Mouse (Mus musculus) CD4-positive helper T cell, adult 2 months (primary cell): ENCODE measurements around the gene Gfm2.
"Not testable (repeated sequence)": the region's sequence is repeated elsewhere in the genome, so short reads cannot be mapped to it uniquely, and the experiment has no call there.

Experiments used
- DNase-seq: peaks from one replicate; pipeline ENCODE4 v3.0.0-alpha.2; 2012; ENCODE audit warnings: low read depth, missing footprints, low spot score

Gene Gfm2

GRCm38 (mm10) chr13:97137466-97138400, at the start of gene Gfm2, which contains the start of gene Nsa2:
Gene Gfm2, plus strand, starts transcription at chr13:97137937.
Gene Nsa2, minus strand, starts transcription at chr13:97137937.
- peak; percentile 95 for DNase-seq

- DNase-seq: no peak
Measured at GRCm38 (mm10) chr13:97088183-97088582, 49.6 kb upstream of the Gfm2 start.

- DNase-seq: no peak
Measured at GRCm38 (mm10) chr13:97095726-97096125, 42.0 kb upstream of the Gfm2 start.

- peak; percentile 39 for DNase-seq
Measured at GRCm38 (mm10) chr13:97099187-97099852, 38.4 kb upstream of the Gfm2 start, which contains the start of gene Gm6169. Gene Gm6169, minus strand, starts transcription at chr13:97099237.

- no peak for DNase-seq
Measured at GRCm38 (mm10) chr13:97104996-97105395, 32.7 kb upstream of the Gfm2 start.

DNA sequence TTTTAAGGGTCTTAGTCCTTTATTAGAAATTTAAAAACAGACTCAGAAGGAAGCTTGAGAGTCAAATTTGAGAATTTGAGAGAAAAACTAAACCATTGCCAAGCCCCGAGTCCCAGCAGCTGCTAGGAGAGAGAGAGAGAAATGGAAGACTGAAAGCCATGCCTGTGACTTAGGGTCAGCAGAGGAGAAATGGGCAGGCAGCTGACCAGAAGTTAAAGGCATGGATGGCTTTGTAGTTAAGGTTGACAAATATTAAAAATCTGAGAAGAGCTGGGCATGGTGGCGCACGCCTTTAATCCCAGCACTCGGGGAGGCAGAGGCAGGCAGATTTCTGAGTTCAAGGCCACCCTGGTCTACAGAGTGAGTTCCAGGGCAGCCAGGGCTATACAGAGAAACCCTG, 30.0 kb upstream of the Gfm2 start:
- not testable (repeated sequence) for DNase-seq

GRCm38 (mm10) chr13:97109046-97109445, 28.7 kb upstream of the Gfm2 start:
- DNase-seq: no peak

- DNase-seq: no peak
Measured at GRCm38 (mm10) chr13:97121341-97121740, 16.4 kb upstream of the Gfm2 start.

- not testable (repeated sequence) for DNase-seq
Measured at GRCm38 (mm10) chr13:97129654-97130053, 8.1 kb upstream of the Gfm2 start.

- not testable (repeated sequence) for DNase-seq
Measured at GRCm38 (mm10) chr13:97130413-97130812, 7.3 kb upstream of the Gfm2 start.

DNA sequence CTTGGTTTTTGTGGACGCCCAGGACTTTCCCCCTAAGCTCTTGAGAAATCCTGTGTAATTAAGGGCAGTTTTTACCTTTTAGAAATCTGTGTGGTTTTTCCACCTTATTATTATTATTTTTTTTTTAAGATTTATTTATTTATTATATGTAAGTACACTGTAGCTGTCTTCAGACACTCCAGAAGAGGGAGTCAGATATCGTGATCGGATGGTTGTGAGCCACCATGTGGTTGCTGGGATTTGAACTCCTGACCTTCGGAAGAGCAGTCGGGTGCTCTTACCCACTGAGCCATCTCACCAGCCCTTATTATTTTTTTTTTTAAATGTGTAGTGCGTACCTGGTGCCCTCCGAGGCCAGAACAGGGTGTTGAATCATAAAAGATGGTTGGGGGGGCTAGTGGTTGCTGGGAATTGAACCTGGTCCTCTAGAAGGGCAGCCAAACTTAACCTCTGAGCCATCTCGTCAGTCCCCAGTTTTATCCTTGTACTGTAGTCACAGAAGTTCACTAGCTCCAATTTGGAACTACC, 731 bp downstream of the Gfm2 start:
- DNase-seq: peak; percentile 12

DNA sequence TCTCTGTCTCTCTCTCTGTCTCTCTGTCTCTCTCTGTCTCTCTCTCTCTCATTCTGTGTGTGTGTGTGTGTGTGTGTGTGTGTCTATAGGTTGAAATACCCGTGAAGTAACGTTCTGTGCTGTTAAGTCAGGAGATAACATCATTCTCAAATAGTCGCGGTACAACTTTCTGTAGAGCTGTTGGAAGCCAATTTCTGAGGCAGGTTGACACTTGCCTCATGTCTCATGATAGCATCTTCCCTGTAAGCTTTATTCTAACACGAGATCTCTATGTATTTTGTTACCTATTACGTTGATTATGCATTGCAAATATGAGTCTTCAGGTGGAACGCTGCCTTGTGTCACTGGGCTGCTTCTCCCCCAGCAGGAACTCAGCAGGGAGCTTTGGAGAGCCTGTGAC, 4.6 kb downstream of the Gfm2 start:
- no peak for DNase-seq

DNA sequence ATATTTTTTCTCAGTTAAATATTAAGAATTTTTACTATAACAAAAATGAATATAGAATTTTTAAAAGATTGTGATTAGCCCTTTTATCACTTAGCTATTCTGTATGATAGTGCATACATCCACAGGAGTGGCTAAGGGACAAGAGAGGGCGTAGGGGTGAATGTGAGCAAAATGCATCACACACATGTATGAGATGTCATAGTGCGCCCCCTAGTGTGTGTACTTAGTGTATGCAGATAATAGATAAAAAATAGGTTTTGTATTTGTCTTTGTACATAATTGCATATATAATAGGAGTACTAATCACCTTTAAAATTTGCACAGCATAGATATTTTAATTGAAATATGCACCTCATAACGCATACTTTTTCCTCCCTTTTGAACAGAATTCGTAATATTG, 8.1 kb downstream of the Gfm2 start:
- peak; percentile 68 for DNase-seq

DNA sequence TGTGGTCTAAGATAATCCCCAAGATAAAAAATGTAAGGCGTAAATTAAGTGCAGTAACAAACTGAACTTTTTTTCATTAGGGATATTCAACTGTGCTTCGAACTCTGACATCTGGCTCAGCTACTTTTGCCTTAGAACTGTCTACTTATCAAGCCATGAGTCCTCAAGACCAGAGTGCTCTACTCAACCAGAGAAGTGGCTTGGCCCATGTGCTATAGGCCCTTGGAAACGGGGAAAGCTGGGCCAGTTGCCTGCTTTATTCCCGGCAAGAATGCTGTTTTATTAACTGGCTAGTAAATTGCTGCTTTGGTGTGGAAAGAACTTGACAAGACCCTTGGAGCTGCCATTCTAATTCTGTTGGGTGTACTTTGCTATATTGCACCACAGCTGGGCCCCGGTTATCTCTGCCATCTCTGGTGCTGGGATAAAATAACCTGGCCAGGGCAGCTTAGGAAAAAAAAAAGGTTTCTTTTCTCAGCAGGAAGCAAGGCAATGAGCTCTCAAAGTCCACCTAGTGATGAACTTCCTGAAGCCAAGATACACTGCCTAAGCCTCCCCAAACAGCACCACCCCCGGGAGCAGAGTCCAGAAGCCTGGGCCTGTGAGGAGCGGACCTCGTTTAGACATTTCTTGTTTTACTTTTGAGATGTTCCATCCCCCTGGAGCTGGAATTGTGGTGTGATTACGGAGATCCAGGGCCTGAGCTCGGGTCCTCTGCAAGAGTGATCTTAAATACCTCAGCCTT, 38.0 kb downstream of the Gfm2 start:
- no peak for DNase-seq

DNA sequence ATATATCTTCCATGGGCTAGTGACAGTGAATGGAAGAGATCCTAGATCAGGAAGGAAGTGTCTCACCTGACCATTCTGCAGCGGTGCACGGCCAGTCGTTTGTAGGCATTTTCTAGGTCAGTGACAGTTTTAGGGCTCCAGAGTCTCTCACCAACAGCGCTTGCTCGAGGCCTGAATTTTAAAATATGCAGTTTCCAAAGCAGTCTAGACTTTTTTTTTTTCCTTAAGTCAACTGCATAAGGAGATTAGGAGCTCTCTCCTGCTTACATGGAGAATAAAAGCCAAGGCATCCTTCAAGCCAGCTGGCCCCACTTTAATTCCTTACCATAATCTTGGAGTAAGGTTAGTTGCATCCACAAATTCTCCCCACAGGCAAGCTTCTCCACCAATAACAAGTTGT, 39.0 kb downstream of the Gfm2 start:
- no peak for DNase-seq

GRCm38 (mm10) chr13:97178943-97179342, 41.2 kb downstream of the Gfm2 start:
- no peak for DNase-seq

- DNase-seq: no peak
Measured at GRCm38 (mm10) chr13:97180113-97180828, 42.5 kb downstream of the Gfm2 start.

DNA sequence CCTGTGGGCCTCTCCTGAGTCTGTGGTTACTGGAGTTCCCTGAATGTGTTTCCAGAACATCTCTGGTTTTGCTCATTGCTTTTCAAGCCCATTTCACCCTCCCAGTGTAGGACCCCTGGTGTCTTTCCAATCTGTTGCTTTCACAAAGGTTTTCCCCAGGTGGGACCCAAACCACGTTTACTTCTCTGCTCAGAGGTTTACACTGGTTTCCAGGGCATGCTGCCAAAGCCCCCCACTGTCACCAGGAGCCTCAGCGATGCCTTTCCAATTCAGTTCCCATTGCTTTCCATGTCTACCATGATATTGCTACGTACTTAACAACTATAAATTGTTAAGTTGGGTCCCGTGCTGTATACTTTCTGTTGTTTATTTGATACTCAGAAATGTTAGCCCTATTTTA, 45.1 kb downstream of the Gfm2 start:
- no peak for DNase-seq

DNA sequence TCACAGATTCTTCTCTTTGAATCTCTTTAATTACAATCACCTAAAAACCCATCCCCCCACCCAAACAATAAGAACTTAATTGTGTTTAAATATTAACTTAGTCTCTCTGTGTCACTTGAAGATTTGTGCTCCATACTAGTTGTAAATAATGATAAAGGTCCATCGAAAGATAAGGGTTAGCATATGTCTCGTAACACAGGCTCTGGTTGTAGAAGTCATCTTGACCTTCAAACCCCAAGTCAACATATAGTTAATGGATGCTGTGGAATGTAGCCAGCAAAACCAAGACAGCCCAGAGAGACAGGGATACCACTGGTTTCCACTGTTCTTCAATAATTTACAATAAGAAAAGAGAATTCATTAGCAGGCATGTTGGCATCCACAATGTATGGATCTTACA, 46.4 kb downstream of the Gfm2 start:
- no peak for DNase-seq

GRCm38 (mm10) chr13:97184656-97185055, 46.9 kb downstream of the Gfm2 start:
- no peak for DNase-seq

DNA sequence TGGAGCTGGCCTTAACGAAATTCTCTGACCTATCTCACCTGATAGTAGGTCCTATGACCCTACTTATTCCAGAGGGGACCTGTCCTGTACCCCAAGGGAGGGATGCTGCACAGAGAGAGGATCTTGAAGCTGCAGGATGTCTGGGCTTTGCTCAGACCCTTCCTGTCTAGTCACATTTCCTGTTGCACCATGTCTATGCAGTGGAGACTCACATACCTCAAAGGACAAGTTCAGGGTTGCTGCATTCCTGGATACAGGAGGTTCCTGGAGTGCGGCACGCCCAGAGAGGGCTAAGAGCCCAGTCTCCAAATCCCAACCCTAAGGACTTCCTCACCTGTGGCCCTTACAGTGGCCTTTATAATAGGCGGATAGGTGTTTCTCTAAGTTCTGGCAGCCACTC, 48.6 kb downstream of the Gfm2 start:
- no peak for DNase-seq
